Mouse (Mus musculus) liver (tissue): ENCODE data around the gene Cdk15.

Experiments
- DNase-seq: peaks from one replicate; pipeline ENCODE4 v3.0.0-alpha.2; 2020; ENCODE audit warnings: mixed read lengths

Gene Cdk15

GRCm38 (mm10) chr1:59380926-59381325 is 124.2 kb downstream of the Cdk15 start:
- no peak for DNase-seq

DNA sequence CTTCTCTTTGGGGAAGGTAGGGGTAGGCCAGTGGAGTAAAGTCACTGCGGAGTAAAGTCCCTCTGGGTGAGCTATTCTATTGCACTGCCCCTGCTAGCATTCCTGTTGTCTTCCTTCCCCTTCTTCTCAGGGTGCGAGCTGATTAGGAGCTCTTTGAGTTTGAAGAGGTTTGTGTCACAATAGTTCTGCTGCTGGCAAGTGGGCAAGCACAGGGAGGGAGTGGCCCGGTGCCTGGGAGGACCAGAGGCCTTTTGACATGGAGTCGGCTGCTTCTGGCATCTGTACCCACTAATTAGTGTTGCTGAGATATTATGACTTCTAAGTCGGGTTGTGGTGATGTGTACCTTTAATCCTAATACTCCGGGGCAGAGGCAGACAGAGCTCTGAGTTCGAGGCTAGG is 124.8 kb downstream of the Cdk15 start:
- DNase-seq, result no peak

DNA sequence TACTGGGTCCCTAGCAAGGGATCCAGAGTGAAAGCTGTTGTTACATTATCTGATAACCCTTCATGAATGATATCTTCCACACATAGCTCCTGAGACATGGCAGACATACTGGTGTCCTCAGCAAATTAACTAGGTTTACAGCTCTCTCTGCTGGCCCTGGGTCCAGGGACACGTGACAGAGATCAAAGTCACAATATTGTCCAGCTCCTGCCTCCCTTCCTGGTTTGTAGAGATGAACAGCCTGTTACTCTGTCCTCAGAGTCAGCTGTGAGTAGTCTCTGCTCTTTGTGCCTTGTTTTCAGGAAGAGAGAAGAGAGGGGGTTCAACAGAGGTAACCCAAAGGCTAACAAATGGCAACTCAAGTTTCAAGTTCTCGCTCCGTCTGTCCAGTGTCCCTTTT is 125.8 kb downstream of the Cdk15 start:
- no peak for DNase-seq

- no peak for DNase-seq
These were observed 126.4 kb downstream of the Cdk15 start for GRCm38 (mm10) chr1:59383049-59383610.

DNA sequence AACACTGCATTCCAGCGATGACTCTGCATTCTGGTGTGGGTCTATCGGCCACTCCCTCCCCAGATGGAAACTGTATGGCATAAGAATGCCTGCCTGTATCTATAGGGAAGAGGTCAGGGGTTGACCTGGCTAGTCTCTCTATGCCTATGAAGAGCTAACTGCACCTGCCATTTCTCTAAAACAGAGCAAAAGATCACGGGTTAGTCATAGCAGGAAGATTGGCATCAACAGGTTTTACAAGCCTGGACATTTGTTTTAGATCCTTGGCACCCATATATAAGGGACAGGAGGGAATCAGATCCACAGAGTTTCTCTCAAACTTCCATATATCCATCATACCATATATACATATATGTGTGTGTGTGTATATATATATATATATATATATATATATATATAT is 127.7 kb downstream of the Cdk15 start:
- no peak for DNase-seq

DNA sequence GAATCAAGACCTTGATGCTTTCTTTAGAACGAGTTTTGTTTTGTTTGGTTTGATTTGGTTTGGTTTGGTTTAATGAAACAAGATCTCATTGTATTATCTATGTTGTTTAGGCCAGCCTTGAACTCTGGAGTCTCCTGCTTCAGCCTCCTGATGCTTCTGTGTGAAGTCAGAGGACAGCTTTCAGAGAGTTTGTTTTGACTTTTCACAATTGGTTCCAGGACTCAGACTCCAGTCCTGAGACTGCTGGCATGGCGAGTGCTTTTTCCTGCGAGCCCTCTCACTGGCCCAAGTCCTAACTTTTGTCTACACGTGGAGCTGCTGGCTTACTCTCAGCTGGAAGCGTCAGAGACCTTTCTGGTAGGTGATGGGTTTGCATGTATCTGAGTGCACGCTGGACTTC is 128.9 kb downstream of the Cdk15 start:
- DNase-seq, result no peak

DNA sequence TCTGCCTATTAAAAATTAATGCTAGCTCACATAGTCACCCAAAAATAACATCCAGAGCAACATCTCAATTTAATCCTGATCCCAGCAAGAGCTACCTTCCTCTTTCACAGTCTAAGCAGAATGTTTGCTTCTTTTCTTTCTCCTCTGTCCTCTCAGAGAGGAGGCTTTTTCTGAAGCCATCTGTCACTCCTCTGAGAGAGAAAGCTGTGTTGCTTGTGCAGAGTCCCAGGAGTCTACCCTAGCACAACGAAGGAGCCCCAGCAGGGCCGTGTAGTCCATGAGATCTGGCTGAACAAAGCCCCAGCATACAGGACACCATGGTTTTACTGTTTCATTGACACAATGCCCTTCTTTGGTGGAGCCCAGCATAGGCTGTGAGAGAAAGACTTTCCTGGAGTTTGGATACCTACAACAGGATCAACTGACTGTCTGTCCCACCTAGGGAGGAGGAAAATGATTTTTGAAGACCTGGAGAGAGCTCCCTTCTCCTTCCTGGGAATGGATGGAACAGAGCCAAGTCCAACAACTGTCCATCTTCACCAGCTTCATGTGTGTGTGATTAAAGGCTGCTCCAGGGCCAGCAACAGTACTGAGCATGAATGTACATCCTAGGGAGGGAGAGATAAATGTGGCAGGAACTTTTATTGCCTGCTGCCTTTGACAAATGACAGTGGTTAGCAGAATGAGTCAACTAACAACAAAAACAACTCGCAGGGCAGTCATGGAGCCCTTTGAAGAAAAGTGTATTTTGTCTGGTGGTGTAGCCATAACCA is 131.0 kb downstream of the Cdk15 start:
- DNase-seq, result no peak

GRCm38 (mm10) chr1:59389181-59389580 is 132.5 kb downstream of the Cdk15 start:
- no peak for DNase-seq

- DNase-seq, result no peak
These were observed 135.0 kb downstream of the Cdk15 start for GRCm38 (mm10) chr1:59391736-59392135.

- DNase-seq, result no peak
These were observed 137.4 kb downstream of the Cdk15 start for GRCm38 (mm10) chr1:59394072-59394471.

DNA sequence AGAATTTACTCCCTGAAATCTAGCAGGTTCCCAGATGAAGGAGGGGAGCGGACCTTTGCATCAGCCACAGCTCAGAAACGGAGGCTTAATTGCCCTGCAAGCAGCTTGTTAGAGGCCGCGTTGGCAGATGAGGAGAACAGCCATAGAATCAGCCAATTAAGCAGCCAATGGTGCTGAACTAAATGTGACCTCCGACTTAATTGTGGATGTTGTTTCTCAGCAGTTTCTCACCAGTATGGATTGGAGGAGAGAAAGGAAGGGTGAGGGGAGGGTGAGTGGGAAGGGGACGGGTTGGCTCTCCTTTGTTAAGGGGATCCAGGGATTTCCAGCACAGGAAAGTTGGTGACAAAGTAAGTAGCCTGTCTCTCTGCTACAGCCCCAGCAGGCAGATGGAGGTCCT is 137.9 kb downstream of the Cdk15 start:
- DNase-seq, result no peak

DNA sequence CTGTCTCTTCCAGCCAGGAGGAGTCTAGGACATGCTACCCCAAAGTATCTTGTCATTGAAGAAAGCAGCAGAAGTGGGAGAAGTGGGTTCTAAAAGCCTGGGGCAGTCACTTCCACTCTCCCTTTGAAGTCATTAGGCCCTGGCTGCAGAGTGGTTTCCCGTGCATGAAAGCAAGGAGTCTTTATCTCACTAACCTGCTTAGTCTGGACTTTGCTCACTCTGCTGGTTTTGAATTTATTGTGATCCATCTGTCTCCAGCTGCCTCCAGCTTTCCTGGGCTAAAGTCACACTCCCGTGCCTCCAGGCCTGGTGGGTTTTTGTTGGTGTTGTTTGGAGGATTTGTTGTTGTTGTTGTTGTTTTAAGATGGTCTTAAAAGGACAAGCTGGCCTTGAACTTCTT is 139.3 kb downstream of the Cdk15 start:
- no peak for DNase-seq

GRCm38 (mm10) chr1:59399554-59400325 is 143.0 kb downstream of the Cdk15 start:
- no peak for DNase-seq

DNA sequence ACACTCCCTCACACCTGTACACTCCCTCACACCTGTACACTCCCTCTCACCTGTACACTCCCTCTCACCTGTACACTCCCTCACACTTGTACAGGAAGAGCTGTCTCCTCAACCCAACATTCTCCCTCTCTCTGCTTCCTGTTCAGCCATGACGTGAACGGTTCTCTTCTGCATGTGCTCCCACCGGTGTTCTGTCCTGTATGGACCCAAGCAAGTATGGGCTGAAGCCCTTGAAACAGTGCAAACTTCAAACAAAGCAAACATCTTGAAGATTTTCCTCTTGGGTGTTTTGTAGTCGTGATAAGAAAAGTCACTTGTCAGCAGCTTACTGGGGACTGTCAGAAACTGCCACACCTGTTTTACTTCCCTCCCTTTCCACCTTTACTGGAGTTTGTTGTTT is 144.5 kb downstream of the Cdk15 start:
- DNase-seq, result no peak
